Mouse (Mus musculus): Measurements from ENCODE around the gene Eef1akmt1.

Gene Eef1akmt1

GRCm38 (mm10) chr14:57517001-57517400 is 54.4 kb downstream of the Eef1akmt1 start:
- no peak for DNase-seq

- no peak for DNase-seq
Observed at GRCm38 (mm10) chr14:57515156-57515762, 56.2 kb downstream of the Eef1akmt1 start.

GRCm38 (mm10) chr14:57509554-57509953 is 61.9 kb downstream of the Eef1akmt1 start:
- no peak for DNase-seq

GRCm38 (mm10) chr14:57503729-57504128 is 67.7 kb downstream of the Eef1akmt1 start:
- DNase-seq: no peak
